Mouse (Mus musculus): Measurements from ENCODE around the gene Fbxl13.

The Fbxl13 gene

DNA sequence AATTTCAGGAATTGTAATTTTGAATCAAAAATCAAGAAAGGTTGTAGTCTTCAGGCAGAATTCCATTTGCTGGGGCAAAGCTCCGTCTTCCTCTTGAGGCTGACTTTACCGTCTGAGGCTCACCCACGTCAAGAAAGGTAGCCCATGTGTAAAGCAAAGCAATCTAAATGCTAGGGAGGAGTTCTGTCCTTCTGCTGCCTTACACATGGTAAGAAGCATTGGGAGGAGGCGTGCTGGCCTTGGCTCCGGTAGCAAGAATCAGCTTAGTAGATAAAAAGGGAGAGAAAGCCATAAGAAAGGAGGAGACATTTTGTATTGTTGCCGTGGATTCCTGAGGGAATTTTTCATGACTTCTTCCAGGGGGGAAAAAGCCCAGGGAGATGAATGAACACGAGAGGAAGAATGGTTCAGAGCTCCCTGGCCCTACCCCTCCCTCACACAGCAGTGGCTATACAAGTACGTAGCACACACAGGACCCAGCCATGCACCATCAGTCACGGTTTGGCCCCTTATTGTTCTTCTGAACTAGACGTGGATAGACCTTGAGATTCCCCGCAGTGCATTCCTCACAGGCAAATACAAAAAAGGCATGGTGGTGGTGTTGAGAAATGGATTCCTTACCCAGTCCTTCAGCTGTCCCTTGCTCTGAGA lies 118.5 kb downstream of the Fbxl13 start:
- in situ Hi-C loops (cut with MboI, MseI): no loop called here

DNA sequence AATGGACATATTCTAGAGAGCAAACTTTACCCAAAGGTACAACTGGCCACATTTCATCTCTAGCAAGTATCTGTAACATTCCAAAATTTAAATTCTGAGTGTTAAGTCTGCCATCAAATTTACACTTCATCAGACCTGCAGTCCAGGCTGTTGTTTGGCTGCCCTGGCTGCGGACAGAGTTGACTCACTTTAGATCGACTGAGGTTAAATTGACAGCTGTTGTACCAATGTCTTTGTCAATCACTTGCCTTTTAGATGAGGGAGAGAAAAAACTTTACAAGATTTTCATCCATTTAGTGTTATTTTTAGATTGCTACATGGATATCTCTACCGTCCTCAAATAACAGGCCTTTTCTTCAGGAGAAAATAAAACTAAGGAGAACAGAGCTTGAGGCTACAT lies 126.3 kb downstream of the Fbxl13 start:
- in situ Hi-C loops (cut with MboI, MseI): no loop called here

DNA sequence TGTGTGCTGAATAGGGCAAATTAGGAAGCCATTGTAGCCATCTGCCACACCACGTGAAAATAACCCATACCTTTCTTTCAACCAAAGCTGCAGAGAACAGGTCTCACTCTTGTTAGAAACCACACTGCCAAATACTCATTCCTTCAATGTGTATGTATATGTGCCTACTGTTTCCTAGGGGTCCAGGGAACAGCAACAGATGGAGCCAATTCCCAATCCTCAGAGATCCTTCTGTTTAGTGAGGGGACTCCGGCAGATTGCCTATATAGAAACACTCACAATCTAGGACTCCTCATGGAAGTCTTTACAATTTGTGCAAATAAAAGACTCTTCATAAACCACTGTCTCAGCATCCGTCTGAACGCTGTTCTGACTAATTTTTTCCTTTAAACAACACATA lies 127.2 kb downstream of the Fbxl13 start:
- in situ Hi-C loops (cut with MboI, MseI): no loop called here

DNA sequence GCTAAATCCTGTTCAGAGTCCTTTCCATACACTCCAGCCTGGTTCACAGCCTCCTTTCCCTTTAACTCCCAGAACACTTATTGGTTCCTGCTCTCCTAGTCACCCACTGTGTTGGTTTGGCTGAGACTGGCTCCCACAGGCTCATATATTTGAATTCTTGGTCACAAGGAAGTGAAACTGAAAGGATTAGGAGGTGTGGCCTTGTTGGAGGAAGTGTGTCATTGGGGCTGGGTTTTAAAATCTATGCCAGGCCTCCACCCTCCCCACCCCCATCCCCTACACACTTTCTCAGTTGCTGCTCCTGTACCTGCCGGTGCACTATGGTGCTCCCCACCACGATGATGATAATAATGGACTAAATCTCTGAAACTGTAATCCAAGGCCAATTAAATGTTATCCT lies 127.9 kb downstream of the Fbxl13 start:
- in situ Hi-C loops (cut with MboI, MseI): no loop called here

DNA sequence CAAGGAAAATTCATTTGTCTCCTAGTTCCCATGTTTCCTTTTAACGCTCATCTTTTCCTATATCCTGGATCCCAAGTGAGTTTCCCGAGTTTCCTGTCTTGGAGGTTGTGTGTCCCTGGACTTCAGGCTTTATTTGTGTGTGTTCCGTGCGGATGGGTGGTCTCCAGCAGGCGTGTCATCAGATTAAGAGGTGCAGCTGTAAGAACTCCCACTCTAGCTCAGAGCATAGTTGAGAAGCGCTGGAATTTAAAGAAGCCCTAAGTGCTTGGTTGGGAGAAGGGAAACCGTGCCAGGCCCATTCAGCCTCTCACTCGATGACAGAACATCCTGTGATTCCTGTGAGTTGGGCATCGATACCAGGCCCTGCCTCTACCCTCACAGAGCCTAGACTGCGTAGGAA lies 132.1 kb downstream of the Fbxl13 start:
- in situ Hi-C loops (cut with MboI, MseI): no loop called here

DNA sequence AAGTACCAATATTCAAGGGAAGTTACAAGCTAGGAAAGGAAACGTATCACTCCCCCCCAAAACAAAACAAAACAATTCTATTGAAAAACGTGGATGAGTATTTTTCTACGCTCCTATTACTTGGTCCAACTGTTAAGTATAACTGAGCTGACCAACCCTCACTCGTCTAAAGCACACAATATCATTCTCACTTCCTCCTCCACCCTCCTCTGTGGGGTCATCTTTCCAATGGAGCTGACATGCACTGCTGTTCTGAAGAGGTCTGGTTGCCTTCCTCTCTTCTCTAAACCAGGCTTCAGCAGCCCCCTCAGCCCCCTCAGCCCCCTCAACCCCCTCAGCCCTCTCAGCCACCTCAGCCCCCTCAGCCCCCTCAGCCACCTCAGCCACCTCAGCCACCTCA lies 135.6 kb downstream of the Fbxl13 start:
- in situ Hi-C loops (cut with MboI, MseI): no loop called here

DNA sequence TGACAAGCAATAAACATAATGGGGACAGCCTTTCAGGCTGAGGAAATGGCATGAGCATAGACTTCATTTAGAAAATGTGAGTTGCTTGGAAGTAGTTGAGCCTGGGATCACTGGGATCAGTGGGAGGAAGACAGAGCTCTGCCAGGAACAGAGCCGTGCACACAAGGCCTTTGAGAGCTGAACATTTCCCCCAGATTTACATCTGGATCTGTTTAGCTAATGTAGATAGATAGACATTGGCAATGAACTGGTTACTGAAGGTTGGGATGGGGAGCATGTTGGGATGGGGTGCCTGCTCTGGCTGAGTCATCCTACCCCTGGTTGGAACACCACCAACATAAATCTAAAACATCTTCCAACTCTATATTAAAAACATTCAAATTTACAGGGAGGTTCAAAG lies 138.5 kb downstream of the Fbxl13 start:
- in situ Hi-C loops (cut with MboI, MseI): no loop called here

DNA sequence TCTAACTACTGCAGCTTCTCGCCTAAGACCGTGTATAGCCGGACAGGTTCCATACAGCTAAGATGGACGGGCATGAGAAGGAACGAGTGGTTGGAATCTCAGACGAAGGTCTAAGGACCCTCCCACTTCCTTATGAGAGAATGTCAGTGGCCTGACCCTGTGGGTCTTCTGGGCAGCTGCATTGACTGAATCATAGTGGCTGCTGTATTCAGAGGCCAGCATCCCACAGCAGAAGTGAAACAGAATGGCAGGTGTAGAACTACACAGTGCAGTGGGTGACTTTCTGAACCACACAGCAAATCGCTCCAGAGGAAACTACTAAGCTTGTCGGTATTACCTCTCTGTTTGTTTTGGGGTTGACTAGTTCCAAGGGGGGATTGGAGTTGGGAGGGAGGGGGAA lies 140.3 kb downstream of the Fbxl13 start:
- in situ Hi-C loops (cut with MboI, MseI): no loop called here

DNA sequence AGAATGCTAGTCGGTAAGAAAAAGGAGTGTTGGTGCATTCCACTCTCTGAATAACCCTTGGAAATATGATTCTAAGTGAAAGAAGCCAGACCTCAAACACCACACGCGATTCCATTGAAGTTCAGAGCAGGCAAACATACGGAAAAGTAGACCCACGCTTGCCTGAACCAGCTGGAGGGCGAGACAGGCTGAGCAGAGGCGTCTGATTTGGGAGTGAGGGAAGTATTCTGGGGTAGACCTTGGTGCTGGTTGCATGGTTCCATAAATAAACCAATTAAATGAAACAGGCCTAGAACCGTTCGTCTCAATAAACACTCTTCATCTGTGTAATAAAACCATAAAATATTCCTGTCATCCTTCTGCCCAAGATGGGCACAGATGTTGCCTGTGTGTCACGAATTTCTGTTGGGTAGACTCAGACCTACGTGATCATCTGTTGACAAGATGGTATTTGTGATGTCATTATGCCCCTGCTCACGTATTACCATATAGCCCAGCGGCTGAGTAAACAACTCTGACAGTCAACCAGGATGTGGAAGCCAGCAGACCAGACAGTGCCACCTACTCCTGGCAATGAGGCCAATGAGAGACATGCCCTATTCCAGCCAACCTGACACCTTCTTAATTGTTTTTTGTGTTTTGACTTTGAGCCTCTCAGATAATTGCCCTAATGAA lies 142.4 kb downstream of the Fbxl13 start:
- in situ Hi-C loops (cut with MboI, MseI): no loop called here

DNA sequence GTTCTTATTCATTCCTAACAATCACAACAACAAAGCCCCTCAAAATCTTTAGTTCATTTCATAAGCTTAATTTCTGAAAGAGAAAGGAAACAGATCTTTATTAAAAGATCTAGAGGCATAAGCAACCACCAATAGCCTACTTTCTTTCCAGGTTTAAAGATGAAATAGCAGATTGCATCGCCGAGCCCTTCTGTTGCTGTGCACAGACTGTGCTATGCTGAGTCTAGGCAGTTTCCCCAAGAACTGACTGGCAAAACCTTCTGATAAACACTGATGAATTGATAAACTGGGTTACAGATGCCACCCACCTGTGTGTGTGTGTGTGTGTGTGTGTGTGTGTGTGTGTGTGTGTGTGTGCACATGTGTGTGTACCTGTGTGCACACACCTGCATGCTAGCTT lies 144.5 kb downstream of the Fbxl13 start:
- in situ Hi-C loops (cut with MboI, MseI): no loop called here

DNA sequence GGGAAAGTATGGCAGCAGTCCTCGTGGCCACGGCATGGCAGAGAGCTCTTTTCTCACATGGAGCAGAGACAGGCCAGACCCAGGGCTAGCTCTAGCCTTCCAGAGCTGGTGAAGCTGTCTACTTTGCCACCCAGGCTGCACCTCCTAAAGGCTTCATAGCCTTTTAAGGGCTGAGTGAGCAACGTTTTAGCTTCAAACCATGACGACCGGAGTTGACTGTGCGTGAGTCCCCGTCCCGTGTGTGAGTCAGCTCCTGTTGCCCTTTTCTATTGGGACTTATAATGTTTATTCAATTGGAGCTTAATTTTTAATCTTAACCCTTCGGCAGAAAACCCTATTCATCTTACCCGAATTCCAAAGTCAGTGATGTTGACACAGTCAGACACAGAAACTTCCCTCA lies 145.3 kb downstream of the Fbxl13 start:
- in situ Hi-C loops (cut with MboI, MseI): no loop called here

DNA sequence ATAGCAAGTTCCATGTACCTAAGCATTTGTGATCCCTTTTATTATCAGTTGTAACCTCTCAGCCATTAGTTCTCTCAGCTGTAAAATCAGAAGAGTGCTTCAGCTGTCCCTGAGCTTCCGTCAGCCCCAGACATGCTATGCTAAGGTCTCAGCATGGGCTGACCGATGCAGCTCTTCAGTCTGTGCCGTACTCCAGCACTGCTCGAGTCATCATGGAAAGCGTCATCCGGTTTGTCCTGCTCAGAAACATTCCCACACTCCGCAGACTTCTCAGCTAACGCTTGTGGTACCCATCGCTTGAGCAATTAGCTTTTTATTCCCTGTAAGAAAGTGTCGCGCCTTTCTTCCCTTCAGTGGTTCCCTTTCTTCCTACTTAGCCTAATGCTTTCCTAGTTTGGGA lies 146.5 kb downstream of the Fbxl13 start:
- in situ Hi-C loops (cut with MboI, MseI): no loop called here

DNA sequence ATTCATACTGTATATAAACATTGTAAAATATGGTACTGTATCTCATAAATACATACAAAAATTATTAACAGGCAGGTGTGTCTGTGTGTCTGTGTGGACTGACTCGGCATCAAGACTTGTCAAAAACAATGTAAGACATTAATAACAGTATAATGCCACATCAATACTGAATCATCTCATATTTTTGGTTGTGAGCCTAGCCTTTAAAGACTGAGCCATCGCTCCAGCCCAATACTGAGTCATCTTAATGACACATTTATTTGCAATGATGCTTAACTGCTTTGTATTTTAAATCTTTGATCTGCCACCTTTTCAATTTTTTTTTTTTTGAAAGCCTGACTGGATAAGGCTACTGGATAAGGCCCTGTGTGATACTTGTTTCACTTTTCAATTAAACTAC lies 146.9 kb downstream of the Fbxl13 start:
- in situ Hi-C loops (cut with MboI, MseI): no loop called here

DNA sequence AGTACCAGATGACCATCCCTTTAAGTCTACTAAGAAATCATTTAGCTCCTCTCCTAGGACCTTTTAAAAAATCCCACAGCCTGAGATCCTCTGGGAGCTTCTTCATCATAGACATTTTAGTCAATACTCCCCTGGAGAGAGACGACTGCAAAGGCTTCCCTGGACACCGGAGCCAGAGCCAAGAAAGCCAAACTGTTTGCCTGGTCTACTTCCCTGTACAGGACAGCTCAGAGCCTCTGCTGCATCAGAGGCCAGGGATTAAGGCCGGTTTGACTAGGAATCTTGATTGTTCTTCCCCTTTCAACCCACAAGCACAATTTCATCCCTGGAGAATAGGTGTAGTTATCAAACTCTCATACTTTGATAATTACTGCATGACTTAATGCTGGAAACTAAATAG lies 148.6 kb downstream of the Fbxl13 start:
- in situ Hi-C loops (cut with MboI, MseI): no loop called here

DNA sequence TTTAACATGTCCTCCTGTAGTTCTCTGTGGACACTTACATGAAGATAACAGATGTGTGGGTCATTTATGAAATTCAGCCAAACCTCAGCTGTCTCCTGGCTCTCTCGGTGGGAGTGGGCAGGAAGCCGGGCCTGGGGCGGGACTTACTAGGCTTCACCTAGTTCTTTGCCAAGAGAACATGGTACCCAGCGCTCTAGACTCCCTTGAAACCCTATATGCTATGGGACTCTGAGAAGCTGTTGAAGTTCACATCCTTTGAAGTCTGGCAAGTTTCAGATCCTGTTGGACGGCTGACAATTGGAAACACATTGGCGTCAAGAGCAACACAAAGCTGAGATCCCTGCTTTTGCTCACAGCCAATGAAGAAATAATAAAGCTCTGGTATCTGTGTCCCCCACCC lies 149.1 kb downstream of the Fbxl13 start:
- in situ Hi-C loops (cut with MboI, MseI): no loop called here

DNA sequence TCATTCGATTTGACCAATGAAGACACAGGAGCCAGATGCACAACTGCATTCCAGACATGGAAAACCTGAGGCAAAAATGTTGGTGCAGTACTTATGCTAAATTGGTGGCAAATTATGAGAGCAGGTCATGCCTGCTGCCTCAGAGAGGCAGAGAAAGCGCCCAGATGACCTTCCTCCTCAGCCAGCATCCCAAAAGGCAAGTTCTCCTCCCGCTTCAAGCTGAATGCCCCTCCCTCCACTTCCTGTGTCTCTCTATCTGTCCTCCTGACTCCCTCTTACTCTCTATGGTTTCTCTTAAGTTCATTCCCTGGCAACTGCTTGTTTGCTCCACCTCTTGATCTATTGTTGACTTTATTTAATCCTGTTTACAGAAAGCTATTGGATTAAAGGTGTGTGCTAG lies 150.7 kb downstream of the Fbxl13 start:
- in situ Hi-C loops (cut with MboI, MseI): no loop called here

DNA sequence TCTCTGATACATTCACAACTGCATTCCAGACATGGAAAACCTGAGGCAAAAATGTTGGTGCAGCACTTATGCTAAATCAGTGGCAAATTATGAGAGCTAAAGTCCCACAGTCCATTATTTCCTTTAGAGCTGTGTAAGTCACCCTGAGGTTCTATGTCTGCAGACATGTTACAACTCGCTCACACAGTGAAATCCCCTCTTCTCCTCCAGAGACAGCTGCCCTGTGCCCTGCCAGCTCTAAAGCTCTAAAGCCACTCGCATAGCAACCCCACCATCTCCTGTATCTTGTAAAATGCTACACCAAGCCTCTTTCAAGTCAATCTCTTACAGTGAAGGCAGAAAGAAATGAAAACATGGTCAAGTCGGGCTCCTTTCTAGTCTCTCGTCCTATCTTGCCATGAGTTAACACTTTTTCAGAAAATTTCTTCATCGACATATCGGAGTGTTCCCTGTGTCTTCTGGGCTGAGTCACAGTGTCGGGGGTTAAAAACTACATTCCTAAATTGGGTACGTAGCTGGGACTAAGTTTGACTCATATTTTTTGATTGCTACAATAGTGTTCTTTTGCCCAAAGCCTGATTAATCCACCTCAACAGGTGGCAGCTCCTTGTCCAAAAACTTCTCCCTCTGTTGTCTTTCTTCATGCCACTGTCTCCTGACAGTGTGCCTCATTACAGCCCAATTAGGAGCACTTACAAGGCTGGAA lies 152.0 kb downstream of the Fbxl13 start:
- in situ Hi-C loops (cut with MboI, MseI): no loop called here

DNA sequence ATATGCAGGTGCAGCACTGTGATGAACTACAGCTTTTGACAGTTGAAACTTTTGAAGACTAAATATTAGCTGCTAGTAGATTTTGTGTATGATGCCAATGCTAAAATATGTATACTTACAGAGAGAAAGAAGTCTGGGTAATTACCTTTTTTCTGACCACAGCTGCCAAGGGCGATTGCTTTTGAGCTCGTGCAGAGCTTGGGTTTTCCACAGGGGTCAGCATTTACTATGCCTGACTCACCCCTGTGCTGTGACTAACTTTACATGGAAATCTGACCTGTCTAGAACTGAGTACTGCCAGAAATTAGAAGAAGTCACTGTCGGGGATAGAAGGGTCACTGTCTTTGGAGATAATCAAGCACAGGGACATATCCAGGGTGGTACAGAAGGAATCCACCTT lies 153.2 kb downstream of the Fbxl13 start:
- in situ Hi-C loops (cut with MboI, MseI): no loop called here

DNA sequence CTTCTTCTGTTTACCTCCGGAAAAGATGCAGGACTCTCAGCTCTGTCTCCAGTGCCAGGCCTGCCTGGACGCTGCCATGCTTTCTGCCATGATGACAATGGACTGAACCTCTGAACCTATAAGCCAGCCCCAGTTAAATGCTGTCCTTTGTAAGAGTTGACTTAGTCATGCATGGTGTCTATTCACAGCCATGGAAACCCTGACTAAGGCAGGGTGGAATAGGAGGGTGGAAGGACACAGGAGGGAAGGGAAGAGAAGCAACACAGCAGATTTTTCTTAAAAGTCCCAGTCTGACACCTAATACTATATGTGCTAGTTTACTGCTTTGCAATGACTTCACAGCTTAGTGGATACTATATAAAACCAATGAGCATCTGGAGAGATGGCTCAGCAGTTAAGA lies 154.0 kb downstream of the Fbxl13 start:
- in situ Hi-C loops (cut with MboI, MseI): no loop called here

DNA sequence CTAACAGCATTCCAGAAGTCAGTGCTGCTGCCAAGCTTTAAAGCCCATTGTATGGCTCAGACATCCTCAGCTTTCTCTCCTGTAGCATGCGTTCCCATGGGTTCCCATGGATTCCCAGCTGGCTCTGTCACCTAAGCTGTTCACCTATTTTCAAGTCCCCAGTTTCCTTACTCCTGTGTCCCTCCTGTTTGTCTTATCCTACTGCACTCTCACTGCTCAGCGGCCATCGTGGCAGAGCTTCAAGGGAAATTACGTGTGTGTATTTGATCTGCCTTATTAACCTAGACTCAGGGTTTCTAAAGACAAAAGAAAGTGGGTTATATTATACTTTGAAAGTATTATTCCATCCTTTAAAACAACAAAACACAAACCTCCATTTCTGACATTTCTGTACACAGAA lies 156.3 kb downstream of the Fbxl13 start:
- in situ Hi-C loops (cut with MboI, MseI): no loop called here

DNA sequence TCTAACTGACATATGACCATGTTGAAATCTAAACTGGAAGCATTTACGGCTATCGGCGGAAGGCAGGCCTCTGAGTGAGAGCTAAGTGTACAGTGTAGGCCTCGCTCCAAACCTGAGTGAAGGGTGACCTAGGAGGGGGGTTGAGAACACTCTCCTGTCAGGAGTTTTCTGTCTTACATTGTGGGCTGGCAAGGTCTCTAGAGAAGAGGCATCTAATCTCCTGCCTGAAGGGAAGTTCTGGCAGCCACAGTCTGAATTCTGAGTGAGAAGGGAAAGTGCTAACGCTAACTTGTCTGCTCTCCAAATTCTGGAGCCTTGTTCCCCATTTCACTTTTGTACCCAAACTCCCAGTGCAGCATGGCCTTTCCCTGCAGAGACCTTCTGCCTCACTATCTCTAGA lies 156.9 kb downstream of the Fbxl13 start:
- in situ Hi-C loops (cut with MboI, MseI): no loop called here

DNA sequence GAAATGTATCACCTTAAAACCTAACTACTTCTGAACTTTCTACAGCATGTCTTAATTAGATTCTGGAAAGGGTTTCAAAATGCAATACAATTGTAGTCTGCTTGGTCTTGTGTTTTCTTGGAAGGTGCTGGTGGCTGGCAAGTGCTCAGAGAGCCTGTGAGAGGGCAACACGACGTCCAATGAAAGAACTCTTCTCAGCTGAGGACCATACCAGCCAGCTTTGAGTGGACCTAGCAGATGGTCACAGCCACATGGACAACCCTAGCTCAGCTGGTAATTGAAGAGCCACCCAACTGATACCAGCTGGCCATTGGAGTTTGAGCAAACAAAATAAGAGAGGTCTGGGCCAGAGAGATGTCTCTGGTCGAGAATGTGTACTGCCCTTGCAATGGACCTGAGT lies 157.7 kb downstream of the Fbxl13 start:
- in situ Hi-C loops (cut with MboI, MseI): no loop called here

DNA sequence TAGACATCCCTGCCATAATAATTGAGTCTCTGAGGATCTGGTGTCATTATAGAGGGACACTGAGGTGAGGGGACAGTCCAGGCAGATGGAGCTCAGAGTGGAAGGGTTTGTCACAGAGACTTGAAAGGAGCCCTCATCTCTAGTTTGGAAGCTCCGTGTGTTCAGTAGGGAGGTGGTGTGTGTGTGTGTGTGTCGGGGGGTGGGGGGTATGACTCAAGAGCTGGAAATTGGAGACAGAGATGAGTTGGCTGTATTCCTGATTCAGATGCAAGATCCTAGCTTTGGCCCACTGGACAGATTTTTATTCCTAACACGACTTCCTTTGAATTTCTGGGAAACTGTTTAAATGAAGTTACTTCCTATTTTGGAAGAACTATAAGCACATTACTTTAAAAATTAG lies 158.1 kb downstream of the Fbxl13 start:
- in situ Hi-C loops (cut with MboI, MseI): no loop called here
